Mouse (Mus musculus): ENCODE measurements around the gene Zfp644.

Gene Zfp644

GRCm38 (mm10) chr5:106599482-106599881 is 97.6 kb downstream of the Zfp644 start:
- DNase-seq (ENCODE audit: low read depth in 2 of 2, low spot score in 2 of 2) = no peak

GRCm38 (mm10) chr5:106597472-106597871 is 99.6 kb downstream of the Zfp644 start:
- no peak for DNase-seq (ENCODE audit: low read depth in 2 of 2, low spot score in 2 of 2)

GRCm38 (mm10) chr5:106594388-106594787 is 102.7 kb downstream of the Zfp644 start:
- DNase-seq (ENCODE audit: low read depth in 2 of 2, low spot score in 2 of 2) = no peak

- no peak for DNase-seq (ENCODE audit: low read depth in 2 of 2, low spot score in 2 of 2)
Observed at GRCm38 (mm10) chr5:106590686-106591085, 106.4 kb downstream of the Zfp644 start.

GRCm38 (mm10) chr5:106589670-106590069 is 107.4 kb downstream of the Zfp644 start:
- no peak for DNase-seq (ENCODE audit: low read depth in 2 of 2, low spot score in 2 of 2)

GRCm38 (mm10) chr5:106589006-106589405 is 108.1 kb downstream of the Zfp644 start:
- DNase-seq (ENCODE audit: low read depth in 2 of 2, low spot score in 2 of 2) = no peak

GRCm38 (mm10) chr5:106580943-106581342 is 116.1 kb downstream of the Zfp644 start:
- no peak for DNase-seq (ENCODE audit: low read depth in 2 of 2, low spot score in 2 of 2)

GRCm38 (mm10) chr5:106577237-106577888 is 119.7 kb downstream of the Zfp644 start:
- DNase-seq (ENCODE audit: low read depth in 2 of 2, low spot score in 2 of 2) = no peak

- no peak for DNase-seq (ENCODE audit: low read depth in 2 of 2, low spot score in 2 of 2)
Observed at GRCm38 (mm10) chr5:106575098-106575497, 122.0 kb downstream of the Zfp644 start.

- peak; percentile 65 to 66 for DNase-seq (ENCODE audit: low read depth in 2 of 2, low spot score in 2 of 2)
Observed at GRCm38 (mm10) chr5:106574560-106574946, 122.5 kb downstream of the Zfp644 start.

GRCm38 (mm10) chr5:106573742-106574559 is 123.1 kb downstream of the Zfp644 start:
- DNase-seq (ENCODE audit: low read depth in 2 of 2, low spot score in 2 of 2) = peak in 1 of 2 experiments; percentile 6

Data from CD8-positive naive resting alpha-beta T cell, adult 2 months (primary cell).